Mouse (Mus musculus) G1E-ER4 (cell line): ENCODE data around the gene Sh3rf3. TPM values are rescaled to one million over a fixed set of nuclear protein-coding genes. Genes with fewer than 3 reads are reported as not detected.

Experiments used
- GATA1 ChIP-seq: IDR thresholded peaks from one replicate; pipeline ENCODE4 v1.8.0; 2012; ENCODE audit warnings: low read length, inconsistent platforms
- polyA plus RNA-seq: library from polyadenylated mRNA; stranded (reverse); fragments of >175 nt; gene quantifications from 2 replicates; pipeline ENCODE4 v1.2.3, GENCODE M21; 2012

Gene Sh3rf3
- polyA plus RNA-seq, 1 experiment, result not detected

GRCm38 (mm10) chr10:59131926-59132628, 318.9 kb downstream of the Sh3rf3 start:
- TF ChIP-seq GATA1, result no peak

- TF ChIP-seq GATA1, result no peak
Measured at GRCm38 (mm10) chr10:59133478-59134009, 320.4 kb downstream of the Sh3rf3 start.

- TF ChIP-seq GATA1, result no peak
Measured at GRCm38 (mm10) chr10:59149956-59150383, 336.8 kb downstream of the Sh3rf3 start.

GRCm38 (mm10) chr10:59150938-59151657, 337.9 kb downstream of the Sh3rf3 start:
- TF ChIP-seq GATA1, result no peak

- TF ChIP-seq GATA1, result no peak
Measured at GRCm38 (mm10) chr10:59152544-59153081, 339.5 kb downstream of the Sh3rf3 start.

- no peak for TF ChIP-seq GATA1
Measured at GRCm38 (mm10) chr10:59158627-59159026, 345.5 kb downstream of the Sh3rf3 start.

GRCm38 (mm10) chr10:59162185-59162897, 349.2 kb downstream of the Sh3rf3 start:
- no peak for TF ChIP-seq GATA1

- TF ChIP-seq GATA1, result no peak
Measured at GRCm38 (mm10) chr10:59166104-59166944, 353.2 kb downstream of the Sh3rf3 start.

- no peak for TF ChIP-seq GATA1
Measured at GRCm38 (mm10) chr10:59171042-59171441, 357.9 kb downstream of the Sh3rf3 start.

GRCm38 (mm10) chr10:59172539-59172938, 359.4 kb downstream of the Sh3rf3 start:
- TF ChIP-seq GATA1, result no peak

- TF ChIP-seq GATA1, result no peak
Measured at GRCm38 (mm10) chr10:59179620-59180019, 366.5 kb downstream of the Sh3rf3 start.

- TF ChIP-seq GATA1, result no peak
Measured at GRCm38 (mm10) chr10:59182306-59182705, 369.1 kb downstream of the Sh3rf3 start.

Other genes starting within 250 kb of the Sh3rf3 start
- gene Edar, start 137.7 kb upstream of the Sh3rf3 start, polyA plus RNA-seq, result not detected in 2 replicates
- gene Gm17542, start 95.1 kb upstream of the Sh3rf3 start, polyA plus RNA-seq, result not detected in 2 replicates